Mouse (Mus musculus) granulocyte monocyte progenitor cell, adult 5-6 weeks (primary cell): Measurements from ENCODE around the gene Fam198b. TPM values are rescaled to one million over a fixed set of nuclear protein-coding genes. Genes with fewer than 3 reads are reported as not detected.
"Not testable (repeated sequence)": the region's sequence is repeated elsewhere in the genome, so short reads cannot be mapped to it uniquely, and the experiment has no call there.

Source experiments
- ATAC-seq: replicated peaks from 2 replicates; pipeline ENCODE4 v1.8.0; 2016; ENCODE audit warnings: mild to moderate bottlenecking, moderate TSS enrichment, inconsistent platforms; ENCODE audit not compliant: poor library complexity, severe bottlenecking
- total RNA-seq, 2 experiments: library from RNA; stranded (forward) in 1 of 2; stranded (reverse) in 1 of 2; fragments of 200-712, 200-1000 nt in 1 of 2; fragments of >200 nt in 1 of 2; fragmentation: Nextera tagmentation in 1 of 2; gene quantifications; 2 replicates each; pipeline ENCODE4 v1.2.3; 2014 to 2017

The Fam198b gene
- total RNA-seq, 2 experiments from 2014 or later = 0.05 to 0.24 TPM

- ATAC-seq = peak; percentile 57
These were observed 26.8 kb downstream of the Fam198b start for GRCm38 (mm10) chr3:79911166-79911565.

- ATAC-seq = no peak
These were observed 29.7 kb downstream of the Fam198b start for GRCm38 (mm10) chr3:79914012-79914411.

DNA sequence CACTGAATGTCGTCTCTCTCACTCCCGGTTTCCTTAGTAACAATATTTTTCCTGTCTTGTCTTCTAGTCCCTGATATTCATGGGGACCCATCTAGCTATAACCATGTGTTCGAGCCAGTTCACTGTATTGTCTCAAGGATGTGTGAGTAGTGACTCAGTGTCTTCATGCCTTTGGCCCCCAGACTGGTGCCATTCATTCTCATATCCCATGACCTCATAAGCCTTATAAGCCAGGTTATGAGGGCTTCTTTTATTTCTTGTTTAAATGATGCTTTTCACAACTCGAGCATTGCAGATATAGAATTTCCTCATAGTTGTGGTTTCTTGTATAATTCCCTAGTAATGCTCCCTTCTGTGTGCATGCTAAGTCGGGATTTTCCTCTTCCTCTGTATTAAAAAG is 31.9 kb downstream of the Fam198b start:
- ATAC-seq = no peak

GRCm38 (mm10) chr3:79918761-79919160 is 34.4 kb downstream of the Fam198b start:
- ATAC-seq = no peak

GRCm38 (mm10) chr3:79925950-79926697 is 41.8 kb downstream of the Fam198b start:
- peak; percentile 66 for ATAC-seq

DNA sequence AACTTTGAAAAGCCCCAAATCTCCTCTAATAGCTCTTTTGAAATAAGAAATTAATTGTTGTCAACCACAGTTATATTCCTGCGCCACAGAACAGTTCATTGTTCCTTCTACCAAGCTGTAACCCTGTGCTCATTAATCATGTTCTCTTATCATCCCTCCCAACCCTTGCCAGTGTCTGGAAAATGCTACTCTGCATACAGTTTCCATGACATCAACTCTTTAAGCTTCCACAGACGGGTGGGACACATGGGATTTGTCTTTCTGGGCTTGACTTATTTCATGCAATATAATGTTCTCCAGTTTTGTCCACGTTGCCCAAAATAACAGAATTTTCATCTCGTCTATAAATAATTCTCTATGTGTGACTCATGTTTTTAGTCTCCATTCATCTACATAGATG is 42.7 kb downstream of the Fam198b start:
- ATAC-seq = no peak

- no peak for ATAC-seq
These were observed 44.1 kb downstream of the Fam198b start for GRCm38 (mm10) chr3:79928409-79928808.

- ATAC-seq = no peak
These were observed 45.9 kb downstream of the Fam198b start for GRCm38 (mm10) chr3:79930141-79930744.

GRCm38 (mm10) chr3:79936213-79936612 is 51.9 kb downstream of the Fam198b start:
- ATAC-seq = peak; percentile 98

- ATAC-seq = peak; percentile 69
These were observed 52.6 kb downstream of the Fam198b start for GRCm38 (mm10) chr3:79936730-79937447.

DNA sequence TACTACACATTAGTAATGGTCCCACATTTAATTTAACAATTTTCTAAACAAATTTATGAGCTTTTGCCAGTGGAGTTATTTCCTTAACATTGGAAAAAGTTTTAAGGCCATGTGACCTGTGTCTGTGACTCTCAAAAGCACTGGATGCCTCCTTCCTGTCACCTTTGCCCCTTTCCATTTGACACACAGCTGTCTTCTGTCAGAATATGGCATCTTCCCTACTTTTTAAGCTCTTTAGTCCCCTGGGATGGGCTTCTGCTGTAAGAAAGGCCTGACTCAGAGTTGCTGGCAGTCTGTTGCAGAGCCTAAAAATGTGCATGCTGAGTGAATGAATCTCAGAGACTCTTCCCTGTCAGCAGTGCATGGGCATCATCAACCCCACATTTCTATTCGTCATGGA is 63.4 kb downstream of the Fam198b start:
- no peak for ATAC-seq

GRCm38 (mm10) chr3:79948151-79948550 is 63.8 kb downstream of the Fam198b start:
- no peak for ATAC-seq

DNA sequence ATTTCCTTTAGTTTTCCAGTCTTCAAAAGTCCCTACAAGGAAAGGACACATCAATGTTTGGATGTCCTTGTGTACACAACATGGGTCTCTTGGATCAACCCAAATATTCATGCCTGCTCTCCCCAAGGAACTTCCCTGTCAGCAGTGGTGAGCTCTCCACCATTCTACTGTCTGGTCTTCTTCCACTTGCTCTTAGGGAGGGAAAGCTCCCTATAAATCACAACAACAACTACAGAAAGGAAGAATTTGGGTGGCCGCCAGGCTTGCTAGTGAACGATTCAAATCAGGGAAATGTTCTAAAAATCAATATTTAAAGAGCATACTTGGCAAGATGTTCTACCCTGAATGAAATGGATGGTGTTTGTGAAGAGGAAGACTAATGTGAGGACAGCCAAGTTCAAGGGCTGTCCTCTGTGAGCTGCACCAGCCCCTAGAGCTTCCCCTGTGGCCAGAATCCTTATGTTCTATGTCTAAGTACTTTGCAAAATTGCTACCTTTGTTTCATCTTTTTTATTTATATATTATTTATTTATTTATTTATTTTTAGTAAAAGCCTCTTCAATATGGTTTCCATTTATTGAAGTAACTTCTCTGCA is 68.9 kb downstream of the Fam198b start:
- no peak for ATAC-seq

DNA sequence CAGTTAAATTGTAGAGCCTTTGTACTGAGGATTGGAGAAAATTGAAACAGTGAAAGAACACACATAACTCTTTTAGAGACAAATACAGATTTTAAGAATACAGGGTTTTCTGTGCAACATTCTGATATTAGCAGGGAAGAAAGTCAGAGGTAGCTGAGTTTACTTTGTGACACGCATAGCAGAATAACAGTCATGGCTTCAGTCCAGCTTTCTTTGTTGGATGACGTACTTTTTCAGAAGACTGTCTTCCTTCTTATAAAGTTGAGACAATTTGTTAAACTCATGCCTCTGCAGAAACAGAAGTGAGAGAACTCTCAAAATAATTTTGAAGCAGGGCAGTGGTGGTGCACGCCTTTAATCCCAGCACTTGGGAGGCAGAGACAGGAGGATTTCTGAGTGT is 70.9 kb downstream of the Fam198b start:
- ATAC-seq = no peak

DNA sequence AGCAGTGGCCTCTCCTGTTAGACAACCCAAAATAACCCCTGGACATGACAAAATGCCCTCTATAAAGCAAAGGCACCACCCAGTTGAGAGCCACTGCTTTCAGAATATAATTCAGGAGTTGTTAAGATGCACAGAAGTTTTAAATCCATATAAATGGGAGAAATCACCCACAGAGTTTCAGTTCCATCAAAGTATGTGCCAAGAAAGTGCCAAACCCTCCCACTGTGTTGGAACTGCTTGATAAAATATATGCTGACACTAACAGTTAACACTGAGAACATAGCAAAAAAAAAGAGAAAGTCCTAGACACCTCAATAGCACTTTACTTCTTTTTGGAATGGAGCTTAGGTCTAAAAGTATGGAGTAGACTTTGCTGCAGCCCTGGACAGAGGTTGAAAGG is 72.5 kb downstream of the Fam198b start:
- ATAC-seq = no peak

- ATAC-seq = no peak
These were observed 73.4 kb downstream of the Fam198b start for GRCm38 (mm10) chr3:79957752-79958151.

- peak; percentile 74 for ATAC-seq
These were observed 82.4 kb downstream of the Fam198b start for GRCm38 (mm10) chr3:79966709-79967108.

DNA sequence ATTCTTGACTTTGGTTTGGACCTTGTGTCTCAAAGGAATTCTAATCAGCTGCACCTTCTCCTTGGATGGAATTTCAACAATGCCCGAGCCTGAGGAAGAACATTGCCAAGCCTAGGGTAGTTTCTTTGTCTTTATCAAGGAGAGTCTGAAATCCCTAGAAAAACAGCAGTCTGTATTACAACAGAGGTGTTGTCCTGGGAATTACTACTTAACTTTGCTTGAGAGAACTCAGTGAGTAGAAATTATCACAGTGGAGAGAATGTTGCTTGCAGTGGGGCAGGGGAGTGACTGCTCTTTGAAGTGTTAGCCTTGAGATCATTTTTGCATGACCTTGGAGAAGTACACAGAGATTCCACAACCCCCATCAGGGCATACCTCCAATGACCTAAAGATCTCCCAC is 83.0 kb downstream of the Fam198b start:
- ATAC-seq = no peak

DNA sequence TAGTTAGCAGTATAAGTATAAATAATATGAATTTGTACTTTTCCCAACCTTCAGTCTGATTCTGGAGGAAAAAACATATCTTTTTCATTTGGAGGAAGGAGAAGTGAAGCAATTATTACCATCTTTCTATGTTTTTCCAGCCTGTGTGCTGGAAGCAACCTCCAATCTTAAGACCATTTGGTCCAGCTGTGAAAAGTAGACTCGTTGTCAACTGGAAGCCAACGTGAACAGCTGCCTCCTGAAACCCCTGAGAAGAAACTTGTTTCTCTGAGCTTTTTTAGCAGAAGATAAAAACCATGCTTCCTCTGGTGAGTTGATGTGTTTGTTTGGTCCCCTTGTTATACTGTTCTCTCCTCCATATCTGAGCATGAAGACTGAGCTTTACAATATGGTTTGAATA is 84.1 kb downstream of the Fam198b start:
- ATAC-seq = no peak

GRCm38 (mm10) chr3:79969536-79969935 is 85.2 kb downstream of the Fam198b start:
- ATAC-seq = not testable (repeated sequence)

- no peak for ATAC-seq
These were observed 85.7 kb downstream of the Fam198b start for GRCm38 (mm10) chr3:79970070-79970469.
